Mouse (Mus musculus) urinary bladder, postnatal 4 days (tissue): ENCODE results near the gene Pla2g12a.

Source experiments
- DNase-seq, 2 experiments: peaks; one replicate each; pipeline ENCODE4 v3.0.0; 2021 to 2022; ENCODE audit warnings: low spot score in 2 of 2

The Pla2g12a gene

DNA sequence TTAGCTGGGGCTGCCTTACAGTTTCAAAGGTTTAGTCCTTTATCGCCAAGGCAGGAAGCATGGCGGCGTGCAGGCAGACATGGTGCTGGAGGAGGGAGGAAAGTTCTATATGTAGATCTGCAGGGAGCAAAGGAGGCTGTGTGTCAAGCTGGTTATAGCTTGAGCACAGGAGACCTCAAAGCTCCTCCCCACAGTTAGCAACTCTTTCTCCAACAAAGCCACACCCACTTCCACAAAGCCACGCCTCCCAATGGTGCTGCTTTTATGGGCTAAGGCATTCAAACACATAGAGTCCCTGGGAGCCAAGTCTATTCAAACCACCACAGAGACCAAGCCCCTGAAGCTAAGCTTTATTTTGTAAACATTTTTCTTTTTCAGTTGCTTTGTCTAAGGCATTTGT, 20.5 kb downstream of the Pla2g12a start:
- no peak for DNase-seq

DNA sequence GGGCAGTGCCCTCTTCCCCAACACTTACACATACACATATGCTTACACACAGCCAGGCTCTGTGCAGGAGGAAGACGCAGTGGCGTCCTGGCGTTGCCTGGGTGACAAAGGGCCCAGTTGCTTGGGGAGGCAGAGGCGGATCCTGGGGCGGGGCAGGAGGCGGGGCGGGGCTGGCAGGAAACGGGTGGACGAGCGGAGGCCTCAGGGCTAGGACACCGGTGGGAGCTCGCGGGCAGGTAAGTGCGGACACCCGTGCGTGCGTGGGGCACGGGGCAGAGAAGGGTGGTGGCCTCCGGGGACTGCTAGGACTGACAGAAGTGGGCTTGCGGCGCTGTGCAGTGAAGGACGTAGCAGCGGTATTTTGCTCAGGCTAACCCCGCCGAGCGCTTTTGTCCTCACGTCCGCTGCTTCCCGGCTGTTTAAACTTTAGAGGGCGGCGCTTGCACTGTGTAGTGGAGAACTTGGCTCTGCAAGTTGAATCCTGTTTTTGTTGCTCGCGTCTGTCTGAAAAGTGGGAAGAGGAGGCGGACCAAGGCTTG, 22.9 kb downstream of the Pla2g12a start, which contains the start of gene Casp6:
Gene Casp6 (plus strand): TSS at position 155 of the 539 bp plus-strand sequence.
- peak; percentile 74 to 81 for DNase-seq

DNA sequence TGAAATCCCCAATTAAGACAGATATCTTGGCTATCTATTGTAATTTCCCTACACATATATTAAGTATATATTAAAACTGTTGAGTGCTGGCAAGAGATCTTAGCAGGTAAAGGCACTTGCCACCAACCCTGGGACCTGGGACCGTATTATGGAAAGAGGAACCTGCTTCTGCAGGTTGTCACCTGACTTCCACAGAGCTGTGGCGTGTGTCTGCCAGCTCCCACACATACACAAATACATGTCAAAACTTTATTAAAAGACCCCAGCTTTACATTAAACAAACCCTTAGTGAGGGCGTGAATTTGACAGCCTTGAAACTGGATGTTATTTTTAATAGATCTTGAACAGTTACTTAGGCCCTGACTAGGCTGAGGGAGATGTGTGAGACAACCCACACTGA, 25.0 kb downstream of the Pla2g12a start:
- DNase-seq: no peak

DNA sequence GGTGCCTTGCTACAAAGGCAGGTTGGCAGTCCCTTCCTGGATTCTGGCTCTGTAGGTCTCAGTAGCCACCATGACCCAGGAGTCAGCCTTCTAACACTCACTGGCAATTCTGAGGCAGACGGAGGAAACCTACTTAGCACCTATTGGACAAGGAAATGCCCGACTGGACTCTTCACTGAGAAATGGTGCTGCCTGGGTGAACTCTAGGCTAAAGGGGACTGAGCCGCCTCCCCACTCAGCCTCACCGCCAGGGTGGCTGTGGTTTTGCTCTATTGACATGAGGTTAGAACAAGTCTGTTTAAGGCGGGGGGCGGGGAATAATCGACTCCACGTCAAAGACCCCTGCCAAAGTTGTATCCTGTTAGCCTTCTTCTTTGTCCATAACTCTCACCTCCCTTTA, 25.5 kb downstream of the Pla2g12a start:
- no peak for DNase-seq

DNA sequence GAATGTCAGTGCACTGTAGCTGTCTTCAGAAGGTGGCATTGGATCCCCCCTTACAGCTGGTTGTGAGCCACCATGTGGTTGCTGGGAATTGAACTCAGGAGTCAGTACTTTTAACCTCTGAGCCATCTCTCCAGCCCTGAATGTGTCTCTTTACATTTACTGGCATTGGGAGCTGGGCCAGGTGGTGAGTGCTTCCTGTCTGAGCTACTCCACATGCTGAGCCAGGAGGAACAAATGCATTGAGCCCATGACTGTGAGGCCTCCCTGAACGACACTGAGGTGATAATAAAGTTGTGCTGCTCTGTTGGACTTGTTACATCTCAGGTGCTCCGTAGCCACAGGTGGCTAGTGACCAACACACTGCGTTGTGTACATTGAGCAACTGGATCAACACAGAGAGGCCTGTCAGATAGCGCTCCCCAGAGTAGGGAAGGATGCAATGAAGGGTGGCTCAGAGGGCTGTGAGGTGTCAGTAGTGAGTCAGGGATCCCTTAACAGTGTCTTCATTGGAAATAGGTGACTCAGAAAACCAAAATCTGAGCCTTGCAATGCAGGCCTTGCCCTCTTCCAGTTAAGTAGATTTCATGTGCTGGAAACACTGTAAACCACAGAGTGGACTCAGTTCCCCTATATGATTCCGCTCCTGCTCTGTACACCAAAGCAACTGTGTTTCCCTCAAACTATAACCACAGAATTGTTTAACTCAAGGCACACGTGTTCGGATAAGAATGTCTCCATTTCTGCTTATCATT, 26.2 kb downstream of the Pla2g12a start:
- DNase-seq: no peak

DNA sequence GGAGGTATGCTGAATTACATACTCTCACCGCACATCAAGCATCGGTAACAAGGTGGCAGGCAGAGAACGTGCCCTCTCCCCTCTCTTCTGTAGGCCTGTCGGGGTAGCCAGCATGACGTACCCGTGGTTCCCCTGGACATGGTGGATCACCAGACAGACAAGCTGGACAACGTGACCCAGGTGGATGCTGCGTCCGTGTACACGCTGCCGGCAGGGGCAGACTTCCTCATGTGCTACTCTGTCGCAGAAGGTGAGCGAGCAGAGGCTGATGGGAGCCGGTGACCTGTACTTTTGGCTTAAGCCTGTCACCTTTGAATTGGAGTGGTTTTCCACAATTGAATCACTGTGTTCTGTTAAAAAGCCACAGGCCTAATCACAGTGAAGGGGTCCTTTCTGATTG, 33.6 kb downstream of the Pla2g12a start:
- no peak for DNase-seq

DNA sequence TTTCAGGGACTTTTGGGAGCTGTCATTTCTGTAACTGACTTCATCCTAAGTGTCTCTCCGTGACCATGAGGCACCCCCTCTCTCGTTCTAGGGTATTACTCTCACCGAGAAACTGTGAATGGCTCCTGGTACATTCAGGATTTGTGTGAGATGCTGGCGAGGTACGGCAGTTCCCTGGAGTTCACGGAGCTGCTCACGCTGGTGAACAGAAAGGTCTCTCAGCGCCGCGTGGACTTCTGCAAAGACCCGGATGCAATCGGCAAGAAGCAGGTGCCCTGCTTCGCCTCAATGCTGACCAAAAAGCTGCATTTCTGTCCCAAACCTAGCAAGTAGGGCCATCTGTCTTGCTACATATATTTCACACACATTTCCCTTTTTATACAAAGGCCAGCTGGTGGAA, 34.8 kb downstream of the Pla2g12a start:
- DNase-seq: no peak

DNA sequence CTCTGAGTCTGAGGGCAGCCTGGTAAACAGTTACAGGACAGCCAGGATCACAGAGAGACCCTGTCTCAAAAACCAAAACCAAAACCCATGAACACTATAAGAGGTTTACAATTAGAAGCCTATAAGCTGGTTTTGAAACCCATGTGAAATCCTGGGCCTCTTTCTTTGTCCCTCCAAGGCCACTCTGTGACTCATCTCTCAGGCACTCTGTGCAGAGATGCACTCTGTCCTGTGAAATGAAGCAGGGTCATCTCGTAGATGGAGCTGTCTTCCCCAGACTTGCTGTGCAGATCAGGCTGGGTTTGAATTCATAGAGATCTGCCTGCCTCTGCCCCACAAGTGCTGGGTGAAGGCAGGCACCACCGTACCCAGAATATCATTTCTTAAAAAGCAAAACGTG, 39.0 kb downstream of the Pla2g12a start:
- DNase-seq: no peak

DNA sequence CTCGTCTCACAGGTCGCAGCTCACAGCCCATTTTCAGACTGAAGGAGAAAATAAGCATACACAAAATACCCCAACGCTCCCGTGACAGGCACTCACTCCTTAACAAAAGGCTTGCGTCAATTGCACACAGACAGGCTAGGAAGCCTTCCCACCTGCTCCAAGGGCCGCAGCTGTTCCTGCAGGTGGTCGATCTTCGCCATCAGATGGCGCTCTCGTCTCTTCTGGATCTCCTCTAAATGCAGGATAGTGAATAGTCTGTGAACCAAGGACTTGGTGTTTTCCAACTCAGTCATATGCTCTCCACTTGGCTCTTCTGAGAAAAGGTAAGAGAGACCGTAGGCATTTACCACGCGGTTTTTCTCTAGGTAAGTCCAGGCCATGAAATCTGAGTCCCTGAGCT, 40.0 kb downstream of the Pla2g12a start:
- peak in 1 of 2 experiments; percentile 71 for DNase-seq

DNA sequence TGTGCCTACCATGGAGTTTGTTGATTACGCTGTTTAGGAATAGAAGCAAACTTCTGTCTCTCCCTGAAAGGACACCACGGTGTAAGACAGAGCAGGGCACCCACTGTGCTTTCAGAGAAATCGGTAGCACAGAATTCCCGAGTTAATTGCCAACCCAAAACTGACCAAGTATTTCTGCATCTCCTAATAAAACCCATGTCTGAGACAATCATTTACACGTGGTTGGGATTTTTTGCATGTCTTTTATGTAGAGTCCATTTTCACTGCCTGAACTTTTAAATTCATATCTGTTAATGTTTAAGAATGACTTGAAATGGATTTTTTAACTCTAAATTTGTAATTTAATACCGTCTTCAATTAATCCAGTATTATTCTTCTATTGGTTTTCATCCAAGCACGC, 45.2 kb downstream of the Pla2g12a start:
- no peak for DNase-seq

DNA sequence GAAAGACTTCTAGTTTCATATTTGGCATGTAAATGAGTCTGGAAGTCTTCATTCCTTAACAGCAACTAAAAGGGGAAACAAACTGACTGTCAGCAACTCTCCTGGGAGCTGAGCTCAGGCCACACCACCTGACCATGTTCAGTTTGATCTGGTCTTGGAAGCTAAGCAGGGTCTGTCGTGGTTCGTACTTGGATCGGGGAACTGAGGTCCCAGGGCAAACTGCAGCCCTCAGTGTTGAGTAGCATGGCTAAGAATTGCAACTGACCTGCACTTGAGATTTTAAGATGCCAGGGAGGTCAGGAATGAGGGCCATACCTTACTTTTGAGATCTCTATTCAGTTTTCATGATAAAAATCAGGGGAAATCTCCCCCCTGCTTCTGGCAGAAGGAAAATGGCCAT, 47.5 kb downstream of the Pla2g12a start:
- no peak for DNase-seq

DNA sequence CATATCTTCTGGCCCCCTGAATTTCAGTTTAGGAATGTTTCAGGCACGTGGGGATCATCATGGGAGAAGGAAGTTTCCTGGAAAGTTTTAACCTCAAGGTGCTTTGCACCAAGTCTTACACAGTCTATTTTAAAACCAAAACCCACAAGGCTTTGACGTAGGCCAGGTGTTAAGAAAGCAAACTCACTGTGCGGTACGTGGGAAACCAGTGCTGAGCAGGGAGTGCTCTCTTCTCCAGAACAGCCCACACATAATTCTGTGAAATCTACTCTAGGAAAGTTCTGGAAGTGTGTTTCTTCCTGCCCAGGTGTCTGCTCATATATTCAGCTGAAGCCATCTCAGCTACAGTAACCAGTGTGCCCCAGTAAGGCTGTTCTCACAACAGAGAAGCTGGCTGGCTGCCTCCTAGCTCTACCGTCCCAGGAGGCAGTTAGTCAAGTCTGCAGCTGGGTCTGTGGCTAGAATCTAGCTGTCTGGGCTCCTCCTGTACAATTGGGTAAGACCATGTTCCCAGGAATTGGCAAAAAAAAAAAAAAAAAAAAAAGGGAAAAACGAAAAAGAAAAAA, 51.9 kb downstream of the Pla2g12a start:
- DNase-seq: no peak

DNA sequence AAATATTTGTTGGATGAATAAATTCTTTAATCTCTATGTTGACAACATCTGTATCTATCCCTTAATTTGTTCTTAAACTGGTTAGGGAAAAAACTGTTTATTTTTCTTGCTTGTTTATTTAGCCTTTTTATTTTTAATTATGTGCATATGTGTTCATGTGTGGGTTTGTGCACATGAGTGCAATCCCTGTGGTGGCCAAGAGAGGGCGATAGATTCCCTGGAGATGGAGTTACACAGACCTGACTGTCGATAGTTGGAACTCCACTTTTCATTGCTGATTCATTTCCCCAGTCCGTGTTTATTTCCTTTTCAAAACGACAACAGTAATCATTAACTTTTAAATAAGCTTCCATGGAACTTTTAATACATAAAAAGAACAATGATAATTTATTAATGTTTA, 54.0 kb downstream of the Pla2g12a start:
- DNase-seq: no peak

DNA sequence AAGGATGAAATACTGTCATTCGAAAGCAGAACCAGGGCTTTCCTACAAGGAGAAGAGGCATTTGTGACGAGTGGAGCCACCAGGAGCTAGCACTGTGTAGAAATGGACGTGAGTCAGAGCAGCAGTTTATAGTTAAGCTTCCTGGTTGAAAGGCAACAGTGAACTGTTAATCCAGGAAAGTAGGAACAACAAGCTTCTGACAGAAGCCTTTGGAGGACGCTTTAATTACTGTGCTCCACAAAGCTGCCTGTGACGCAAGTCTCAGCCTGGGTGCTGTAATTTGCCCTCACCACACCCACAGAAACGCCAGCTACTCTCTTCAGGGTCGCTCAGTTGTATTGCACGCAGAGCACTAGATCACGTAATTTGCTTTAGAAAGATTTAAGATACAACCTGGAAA, 58.2 kb downstream of the Pla2g12a start:
- no peak for DNase-seq

DNA sequence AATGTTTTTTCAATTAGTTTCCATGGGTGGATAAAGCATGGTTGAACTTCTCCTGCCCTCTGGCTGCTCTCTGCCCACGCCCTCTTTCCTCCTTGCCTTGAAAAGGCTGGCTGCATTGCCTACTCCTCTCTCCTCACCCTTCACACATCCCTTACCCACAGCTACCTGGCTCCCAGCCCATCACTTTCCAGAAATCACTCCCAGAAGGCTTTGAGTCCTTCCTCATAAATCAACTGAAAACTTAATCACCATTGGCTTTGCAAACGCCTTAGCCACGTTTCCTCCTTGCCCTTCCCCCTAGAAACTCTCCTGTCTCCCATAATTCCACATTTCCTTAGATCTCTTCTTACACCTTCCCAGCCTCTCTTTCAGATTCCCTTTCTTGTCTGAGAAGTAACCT, 59.4 kb downstream of the Pla2g12a start:
- DNase-seq: no peak

DNA sequence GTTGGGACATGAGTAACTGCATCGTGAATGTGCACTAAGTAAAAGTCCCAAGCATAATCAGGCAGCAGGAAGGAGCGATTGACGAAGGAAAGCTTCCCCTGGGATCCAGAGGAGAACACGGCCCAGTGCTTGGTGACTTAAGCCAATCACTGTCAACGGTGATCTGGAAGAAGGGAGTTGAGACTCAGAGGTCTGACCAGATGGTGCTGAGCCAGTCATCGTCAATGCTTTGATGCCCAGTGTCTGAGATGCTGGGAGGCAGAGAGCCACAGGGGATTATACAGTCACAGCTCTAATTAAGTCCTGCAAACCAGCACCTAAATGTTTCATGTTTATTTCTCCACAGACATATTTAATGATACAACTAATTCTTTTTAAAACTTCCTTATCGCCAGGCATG, 60.7 kb downstream of the Pla2g12a start:
- no peak for DNase-seq

DNA sequence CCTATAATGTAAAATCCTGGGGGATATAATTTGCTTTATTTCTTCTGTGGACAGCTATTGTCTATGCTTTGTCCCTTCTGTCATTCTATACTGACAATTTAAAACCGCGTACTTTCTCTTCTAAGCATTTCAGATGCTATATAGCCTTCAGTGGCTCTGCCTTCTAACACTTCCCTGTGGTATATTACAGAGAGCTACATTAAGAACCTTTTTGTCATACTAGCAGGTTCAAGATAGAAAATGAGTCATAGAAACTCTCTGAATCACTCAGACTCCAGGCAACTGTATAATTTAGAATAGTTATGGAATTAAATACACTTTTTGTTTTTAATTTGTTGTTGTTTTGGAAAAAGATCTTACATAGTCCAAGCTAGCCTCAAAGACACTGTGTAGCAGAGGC, 62.4 kb downstream of the Pla2g12a start:
- no peak for DNase-seq

DNA sequence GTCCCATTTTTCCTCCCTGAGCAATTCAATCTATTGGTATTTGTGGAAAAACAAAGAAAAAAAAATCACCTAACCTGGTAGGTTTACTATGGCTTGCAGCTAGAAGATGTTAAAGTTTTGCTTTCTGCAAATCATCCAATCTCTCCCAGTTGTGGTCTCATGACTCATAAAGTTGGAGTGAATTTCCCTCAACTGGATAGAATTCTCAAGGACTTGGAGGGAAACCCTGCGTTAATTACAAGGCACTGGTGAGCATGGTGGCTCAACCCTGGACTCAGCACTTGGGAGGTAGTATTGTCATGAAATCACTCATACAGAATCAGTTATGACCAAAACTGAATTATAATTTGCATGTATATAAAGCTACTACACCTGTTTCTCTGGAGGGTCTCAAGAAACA, 62.9 kb downstream of the Pla2g12a start:
- DNase-seq: no peak

DNA sequence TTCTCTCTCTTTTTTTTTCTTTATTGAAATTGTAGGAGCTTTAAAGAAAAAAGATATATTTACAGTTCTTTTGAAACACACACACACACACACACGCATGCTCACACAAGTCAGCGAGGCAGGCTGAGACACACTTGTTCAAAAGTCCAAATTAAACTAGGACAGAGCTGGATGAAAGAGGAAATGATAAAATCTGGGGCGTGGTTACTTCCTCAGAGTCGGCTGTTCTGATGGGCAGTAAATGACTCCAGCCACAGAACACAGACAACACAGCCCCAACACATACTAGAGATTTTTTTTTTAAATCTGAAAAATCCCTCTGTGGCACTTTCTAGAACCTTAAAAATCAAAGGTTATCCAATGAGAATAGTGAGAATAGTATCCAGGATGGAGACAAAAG, 65.4 kb downstream of the Pla2g12a start:
- no peak for DNase-seq
